Mouse (Mus musculus) limb, embryonic 10.5 days (tissue): ENCODE results near the gene Zp2. TPM values are rescaled to one million over a fixed set of nuclear protein-coding genes. Genes with fewer than 3 reads are reported as not detected.

Experiments
- DNase-seq: peaks from one replicate; pipeline ENCODE4 v3.0.0-alpha.2; 2017; ENCODE audit warnings: low spot score
- H3K27ac ChIP-seq: fragments of 300-500 bp; sonication (generic); 2 replicates; pipeline ENCODE4 v1.5.1; 2016; ENCODE audit warnings: mild to moderate bottlenecking
- H3K27me3 ChIP-seq: fragments of 300-500 bp; sonication (generic); 2 replicates; pipeline ENCODE4 v1.6.1; 2016; ENCODE audit warnings: low read depth, mild to moderate bottlenecking; ENCODE audit not compliant: poor library complexity, severe bottlenecking
- H3K36me3 ChIP-seq: fragments of 300-500 bp; sonication (generic); 2 replicates; pipeline ENCODE4 v1.6.1; 2016; ENCODE audit warnings: mild to moderate bottlenecking, moderate library complexity
- H3K4me1 ChIP-seq: fragments of 300-500 bp; sonication (generic); 2 replicates; pipeline ENCODE4 v1.6.1; 2016
- H3K4me3 ChIP-seq: fragments of 300-500 bp; sonication (generic); 2 replicates; pipeline ENCODE4 v1.5.1; 2016; ENCODE audit warnings: mild to moderate bottlenecking, moderate library complexity
- H3K9me3 ChIP-seq: fragments of 300-500 bp; sonication (generic); replicated peaks from 2 replicates; pipeline ENCODE4 v1.6.1; 2016; ENCODE audit warnings: mild to moderate bottlenecking
- WGBS: fragments of 180-500 bp; shearing (Covaris S2); methylation state at CpG from one replicate; pipeline ENCODE4 v1.1.7; 2016; 5-methylcytosine and 5-hydroxymethylcytosine counted together
- polyA plus RNA-seq: library from polyadenylated mRNA; unstranded; fragments of >200 nt; fragmentation: Nextera tagmentation; extraction: Ambion mirVana; gene quantifications from 2 replicates; pipeline ENCODE4 v1.2.1, GENCODE M21; 2016

The Zp2 gene
- polyA plus RNA-seq, 1 experiment from 2014 or later = not detected

- Histone ChIP-seq H3K27ac (no peak overlapping the region), H3K4me3 (no peak overlapping the region), H3K36me3 (no peaks in the 10 kb centered on the region), H3K4me1 (peaks cover 15% of the 10 kb centered on the region), H3K9me3 (no peaks in the 10 kb centered on the region), H3K27me3 (0 out of 2 replicates have a peak, but pooled peaks cover 10% of the 10 kb centered on the region)
- no peak for DNase-seq
- 47% methylated on average over 5 of the region's 5 CpGs for WGBS
Measured at GRCm38 (mm10) chr7:120093033-120093432, 52.1 kb downstream of the Zp2 start.

- Histone ChIP-seq H3K4me1 (no peaks in the 10 kb centered on the region), H3K9me3 (no peaks in the 10 kb centered on the region), H3K27ac (no peak overlapping the region), H3K27me3 (no peaks in the 10 kb centered on the region), H3K36me3 (no peaks in the 10 kb centered on the region), H3K4me3 (no peak overlapping the region)
- no peak for DNase-seq
- 67% methylated on average over 3 of the region's 3 CpGs for WGBS
Measured at GRCm38 (mm10) chr7:120080177-120080576, 64.9 kb downstream of the Zp2 start.

Other genes with a start within 250 kb of the Zp2 start
- gene Lyrm1, start 249.4 kb downstream of the Zp2 start, polyA plus RNA-seq = 6.4 and 7.2 TPM in 2 replicates
- 10.8 and 12.0 TPM in 2 replicates for gene Dcun1d3, start 249.0 kb downstream of the Zp2 start, polyA plus RNA-seq
- gene Dnah3, start 50.0 kb downstream of the Zp2 start, polyA plus RNA-seq = not detected in 2 replicates
- 13.6 and 14.6 TPM in 2 replicates for gene Tmem159, start 42.9 kb downstream of the Zp2 start, polyA plus RNA-seq
- not detected in 2 replicates for gene Anks4b, start 28.6 kb upstream of the Zp2 start, polyA plus RNA-seq
- 10.0 and 11.9 TPM in 2 replicates for gene Crym, start 56.8 kb upstream of the Zp2 start, polyA plus RNA-seq
- gene Abca14, start 58.7 kb upstream of the Zp2 start, polyA plus RNA-seq = not detected in 2 replicates
- gene Abca15, start 183.4 kb upstream of the Zp2 start, polyA plus RNA-seq = not detected in 2 replicates